Mouse (Mus musculus) embryonic fibroblast, embryonic 13.5 days (primary cell): ENCODE measurements around the gene Dlx3. TPM values are rescaled to one million over a fixed set of nuclear protein-coding genes. Genes with fewer than 3 reads are reported as not detected.

Experiments
- H3K27ac ChIP-seq: 2 replicates; pipeline ENCODE4 v1.5.1; 2012; ENCODE audit warnings: low read length, control low read depth, inconsistent platforms; ENCODE audit not compliant: insufficient read depth
- H3K4me1 ChIP-seq: 2 replicates; pipeline ENCODE4 v1.6.1; 2011; ENCODE audit warnings: low read length; ENCODE audit not compliant: control insufficient read depth, insufficient read depth
- H3K4me3 ChIP-seq: 2 replicates; pipeline ENCODE4 v1.5.1; 2011; ENCODE audit warnings: mild to moderate bottlenecking, control low read depth, low read length; ENCODE audit not compliant: insufficient read depth
- CTCF ChIP-seq: IDR thresholded peaks from 2 replicates; pipeline ENCODE4 v1.5.1; 2011; ENCODE audit warnings: mild to moderate bottlenecking, control low read depth, low read length, moderate library complexity, borderline replicate concordance; ENCODE audit not compliant: insufficient read depth
- POLR2A ChIP-seq: IDR thresholded peaks from 2 replicates; pipeline ENCODE4 v1.6.1; 2011; ENCODE audit warnings: low read depth, mild to moderate bottlenecking, control low read depth, low read length, moderate library complexity
- polyA plus RNA-seq: library from polyadenylated mRNA; stranded (reverse); fragments of >200 nt; gene quantifications from 2 replicates; pipeline ENCODE4 v1.2.4, GENCODE M21; 2011; ENCODE audit warnings: low read depth; ENCODE audit not compliant: missing spikeins, insufficient read length

The Dlx3 gene
- polyA plus RNA-seq, 1 experiment, result 0.19 TPM

DNA sequence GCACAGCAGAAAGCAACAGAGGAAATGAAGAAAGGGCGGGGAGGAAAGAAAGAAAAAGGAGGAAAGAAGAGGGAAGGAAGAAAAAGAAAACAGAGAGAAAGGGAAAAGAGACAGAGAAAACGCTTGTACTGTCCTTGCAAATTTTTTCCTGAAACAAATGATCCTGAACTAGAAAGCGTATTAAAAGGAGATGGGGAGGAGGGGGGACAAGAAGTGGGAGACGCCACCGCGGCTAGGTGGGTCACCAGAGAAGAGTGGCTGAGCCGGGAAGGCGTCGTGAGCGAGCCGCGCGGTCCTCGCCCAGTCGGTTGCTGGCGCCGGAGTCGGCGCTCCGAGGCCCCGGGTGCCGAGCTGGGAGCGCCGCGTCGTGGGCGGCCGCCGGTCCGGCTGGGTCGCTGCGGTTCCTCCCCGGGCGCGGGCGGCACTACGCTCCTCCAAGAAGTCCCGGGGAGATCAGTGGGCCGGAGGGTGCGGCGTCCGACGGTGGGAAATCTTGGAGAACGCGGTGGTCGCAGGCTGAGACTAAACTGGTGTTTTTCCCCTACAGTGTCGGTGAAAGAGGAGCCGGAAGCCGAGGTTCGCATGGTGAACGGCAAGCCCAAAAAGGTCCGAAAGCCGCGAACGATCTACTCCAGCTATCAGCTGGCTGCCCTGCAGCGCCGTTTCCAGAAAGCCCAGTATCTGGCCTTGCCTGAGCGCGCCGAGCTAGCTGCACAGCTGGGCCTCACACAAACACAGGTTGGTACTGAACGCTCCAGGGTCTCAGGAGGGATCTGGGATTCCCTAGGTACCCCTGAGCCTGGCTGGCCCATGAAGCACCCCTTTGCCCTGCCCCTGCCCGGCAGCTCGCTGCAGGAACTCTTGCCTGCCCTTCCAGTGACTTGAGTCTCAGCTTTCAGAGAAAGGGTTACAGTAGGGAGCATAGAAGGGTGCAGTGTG, 1.5 kb downstream of the Dlx3 start:
- Histone ChIP-seq H3K4me1 (no peaks in the 10 kb centered on the region), H3K4me3 (0 out of 2 replicates have a peak overlapping the region, but pooled peaks have one; percentile 15), H3K27ac (no peak overlapping the region)
- TF ChIP-seq CTCF (no peak), POLR2A (no peak)

DNA sequence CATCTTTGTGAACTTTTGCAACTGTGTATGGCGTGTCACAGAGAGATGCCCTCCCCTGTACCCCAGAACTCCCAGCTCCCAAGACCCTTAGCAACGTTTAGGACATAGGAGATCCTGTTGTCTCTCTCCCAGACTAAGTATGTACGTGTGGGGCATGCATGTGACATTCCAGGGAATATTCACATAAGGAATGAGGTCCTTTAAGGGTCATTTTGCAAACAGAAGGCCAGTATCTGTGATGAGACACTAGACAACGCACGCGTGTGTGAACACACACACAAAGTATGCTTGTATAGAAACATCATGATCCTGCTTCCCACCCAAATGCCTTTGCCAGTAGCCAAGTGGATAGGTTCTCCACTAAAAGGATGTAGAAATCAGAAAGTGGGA, 2.2 kb downstream of the Dlx3 start:
- Histone ChIP-seq H3K27ac (no peak overlapping the region), H3K4me1 (no peaks in the 10 kb centered on the region), H3K4me3 (no peak overlapping the region)
- TF ChIP-seq CTCF, result no peak
- TF ChIP-seq POLR2A, result no peak

DNA sequence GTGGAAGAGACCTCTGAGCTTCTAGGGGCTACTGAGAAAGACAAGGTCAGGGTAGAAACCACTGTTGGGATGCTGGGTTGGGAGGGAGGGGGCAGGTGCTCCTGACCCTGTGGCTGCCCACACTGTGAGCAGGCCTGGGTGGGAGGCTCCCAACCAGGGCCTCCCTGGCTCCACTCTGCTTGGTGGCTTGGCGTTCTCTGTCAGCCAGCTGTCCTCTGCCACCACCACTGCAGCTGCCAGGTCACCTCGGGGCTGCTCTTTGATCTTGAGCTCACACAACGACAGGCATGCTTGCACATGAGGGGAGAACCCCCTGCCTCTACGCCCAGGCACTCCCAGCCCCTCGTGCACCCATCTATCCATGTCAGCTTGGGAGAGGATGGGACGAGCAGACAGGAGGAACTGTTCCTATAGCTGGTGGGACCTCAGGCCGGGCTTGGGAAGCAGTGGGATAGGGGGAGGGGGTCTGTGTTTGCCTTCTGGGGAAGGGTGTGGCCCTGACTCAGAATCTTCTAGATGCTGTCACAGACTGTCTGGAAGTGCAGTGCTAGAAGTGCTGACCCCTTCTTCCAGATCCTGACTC, 5.5 kb downstream of the Dlx3 start:
- no peaks in the 10 kb centered on the region for H3K4me1 ChIP-seq
- no peak overlapping the region for H3K4me3 ChIP-seq
- TF ChIP-seq CTCF, result no peak
- no peak for TF ChIP-seq POLR2A
- no peak overlapping the region for H3K27ac ChIP-seq

DNA sequence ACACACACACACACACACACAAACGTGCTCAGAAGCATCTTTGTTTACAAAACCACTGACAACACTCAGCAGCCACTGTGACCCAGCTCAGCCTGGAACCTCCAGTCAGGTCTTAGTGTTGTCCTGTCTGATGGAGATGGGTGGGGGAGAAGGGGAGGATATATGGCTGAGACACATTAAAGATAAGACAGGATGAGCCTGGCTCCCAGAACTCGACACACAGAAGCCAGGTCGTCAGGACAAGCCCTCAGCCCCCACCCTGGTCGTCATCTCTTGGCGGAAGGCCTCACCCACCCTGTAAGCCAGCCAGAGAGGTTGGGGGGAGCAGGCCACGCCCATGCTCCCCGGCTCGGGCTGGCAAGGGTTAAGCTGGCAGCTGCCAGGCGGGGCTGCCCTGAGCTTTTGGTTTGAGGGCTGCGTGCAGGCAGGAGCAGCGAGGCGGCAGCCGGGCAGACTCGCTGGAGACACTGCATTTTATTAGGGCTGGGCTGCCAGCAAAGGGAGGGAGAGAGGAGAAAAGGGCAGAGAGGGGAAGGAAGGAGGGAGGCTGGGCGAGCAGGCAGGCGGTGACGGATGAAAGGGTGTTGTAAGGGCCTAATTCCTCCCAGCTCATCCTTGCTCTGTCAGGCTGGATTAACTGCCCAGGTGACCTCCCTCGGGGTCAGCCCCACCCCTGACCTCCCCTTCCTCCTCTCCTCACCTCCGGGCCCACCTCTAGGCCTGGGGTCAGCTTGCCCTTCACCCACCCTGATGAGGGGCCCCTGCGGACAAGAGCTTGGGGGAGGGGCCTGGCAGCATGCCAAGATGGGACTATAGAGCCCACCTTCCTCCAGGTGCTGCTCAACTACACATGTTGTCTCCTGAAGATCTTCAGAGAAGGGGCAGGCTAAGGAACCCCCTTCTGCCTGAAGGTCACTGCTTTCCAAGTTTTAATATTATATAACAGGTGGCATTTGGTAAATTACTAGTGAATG, 6.6 kb downstream of the Dlx3 start:
- no peaks in the 10 kb centered on the region for H3K4me1 ChIP-seq
- H3K27ac ChIP-seq, result no peak overlapping the region
- no peak overlapping the region for H3K4me3 ChIP-seq
- TF ChIP-seq CTCF, result no peak

DNA sequence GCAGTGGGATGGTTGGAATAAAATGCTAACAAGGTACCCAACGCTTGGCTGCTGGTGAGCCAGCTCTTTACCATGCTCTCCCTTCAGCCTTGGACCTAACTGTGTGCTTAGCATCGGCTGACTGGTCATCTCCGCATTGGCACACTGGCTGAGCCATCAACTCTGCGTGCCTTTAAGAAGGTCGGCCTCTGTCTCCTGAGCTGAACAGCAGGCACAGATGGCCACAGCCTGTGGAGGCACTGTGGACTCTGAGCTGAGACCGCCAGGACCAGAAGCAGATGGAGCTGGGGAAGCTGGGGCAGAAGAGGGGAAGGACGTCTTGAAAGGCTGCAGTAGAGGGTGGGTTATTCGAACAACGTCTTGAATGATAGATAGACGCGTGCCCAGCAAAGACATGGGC, 8.4 kb downstream of the Dlx3 start:
- no peaks in the 10 kb centered on the region for H3K4me1 ChIP-seq
- TF ChIP-seq CTCF (no peak), POLR2A (no peak)
- no peak overlapping the region for H3K4me3 ChIP-seq

DNA sequence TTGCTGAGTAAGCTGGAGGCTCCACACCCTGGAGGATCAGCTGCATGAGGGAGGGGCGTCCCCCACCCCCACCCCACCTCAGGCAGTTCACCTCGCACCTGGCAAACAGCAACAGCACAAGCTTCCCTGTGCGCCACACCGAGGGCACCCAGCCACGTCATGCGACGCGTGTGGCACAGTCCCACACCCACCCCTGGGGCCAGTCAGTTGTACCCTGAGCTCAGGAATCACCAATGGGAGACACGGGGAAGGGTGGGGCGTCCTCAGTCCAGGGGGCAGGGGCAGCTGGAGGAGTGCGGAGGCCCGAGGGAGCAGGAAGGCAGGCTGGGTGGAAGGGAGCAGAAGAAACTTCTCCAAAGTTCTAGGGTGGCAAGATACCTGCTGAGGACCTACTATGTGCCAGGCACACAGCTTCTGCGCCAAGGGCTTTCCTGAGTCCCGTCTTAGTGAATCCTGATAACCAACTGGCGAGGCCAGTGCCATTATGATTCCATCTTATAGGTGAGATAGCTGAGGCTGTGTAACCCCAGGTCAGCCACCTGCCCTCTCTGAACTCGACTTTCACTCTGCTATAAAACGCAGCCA, 10.8 kb downstream of the Dlx3 start:
- H3K27ac ChIP-seq, result no peak overlapping the region
- H3K4me3 ChIP-seq, result no peak overlapping the region
- H3K4me1 ChIP-seq, result no peaks in the 10 kb centered on the region
- no peak for TF ChIP-seq POLR2A
- TF ChIP-seq CTCF, result no peak

More for the DNA sequence above, 8.4 kb downstream of the Dlx3 start:
- H3K27ac ChIP-seq, result no peak overlapping the region

DNA sequence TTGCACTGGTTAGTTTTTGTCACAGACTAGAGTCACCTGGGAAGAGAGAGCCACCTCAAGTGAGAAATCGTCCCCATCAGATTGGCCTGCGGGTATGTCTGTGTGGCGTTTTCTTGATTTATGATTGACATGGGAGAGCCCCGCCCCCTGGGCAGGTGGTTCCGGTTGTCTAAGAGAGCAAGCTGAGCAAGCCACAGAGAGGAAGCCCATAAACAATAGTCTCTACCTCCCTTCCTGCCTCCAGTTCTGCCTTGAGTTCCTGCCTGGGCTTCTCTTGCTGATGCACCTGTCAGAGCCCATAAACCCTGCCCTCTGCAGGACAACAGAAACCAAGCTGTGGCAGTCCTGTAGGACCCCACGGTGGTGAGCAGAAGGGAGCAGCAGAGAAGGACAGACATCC, 13.4 kb downstream of the Dlx3 start:
- Histone ChIP-seq H3K4me3 (no peak overlapping the region), H3K27ac (no peak overlapping the region), H3K4me1 (no peaks in the 10 kb centered on the region)
- TF ChIP-seq CTCF (no peak), POLR2A (no peak)

DNA sequence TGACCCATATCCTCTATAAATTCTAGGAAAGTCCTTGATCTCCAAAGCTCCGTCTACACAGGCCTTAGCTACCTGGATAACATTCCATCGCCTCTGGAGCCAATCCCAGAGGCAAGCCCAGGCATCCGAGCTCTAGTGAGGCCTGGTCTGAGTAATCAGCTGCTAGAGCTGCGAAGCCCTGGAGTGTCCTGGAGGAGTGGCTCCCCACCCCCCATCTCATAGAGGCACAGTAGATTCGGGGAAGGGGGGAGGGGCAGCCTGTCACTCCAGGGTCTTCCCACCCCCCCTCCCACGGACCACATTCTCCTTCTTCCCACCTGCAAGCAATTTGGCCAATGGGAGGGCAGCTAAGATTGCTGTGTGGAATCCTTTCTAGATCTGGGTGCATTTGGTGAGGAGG, 17.4 kb downstream of the Dlx3 start:
- no peak for TF ChIP-seq POLR2A
- TF ChIP-seq CTCF, result no peak

DNA sequence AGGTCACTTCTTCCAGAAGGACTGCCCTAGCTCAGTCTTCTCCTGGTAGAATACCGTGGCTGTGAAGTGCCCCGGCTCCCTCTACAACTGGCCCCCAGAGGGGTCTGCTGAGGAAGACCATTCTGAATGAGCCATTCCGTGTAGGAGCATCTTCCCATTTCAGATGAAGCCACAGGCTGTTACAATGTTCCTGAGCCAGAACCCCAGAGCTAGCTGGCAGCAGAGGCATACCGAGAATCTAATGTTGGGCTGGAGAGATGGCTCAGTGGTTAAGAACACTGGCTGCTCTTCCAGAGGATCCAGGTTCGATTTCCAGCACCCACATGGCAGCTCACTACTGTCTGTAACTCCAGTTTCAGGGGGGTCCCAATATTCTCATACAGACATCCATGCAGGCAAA, 20.0 kb downstream of the Dlx3 start:
- H3K4me3 ChIP-seq, result no peak overlapping the region
- H3K27ac ChIP-seq, result no peak overlapping the region
- TF ChIP-seq POLR2A (no peak), CTCF (no peak)
- no peaks in the 10 kb centered on the region for H3K4me1 ChIP-seq

More for the DNA sequence above, 17.4 kb downstream of the Dlx3 start:
- Histone ChIP-seq H3K4me3 (no peak overlapping the region), H3K27ac (no peak overlapping the region), H3K4me1 (no peaks in the 10 kb centered on the region)

DNA sequence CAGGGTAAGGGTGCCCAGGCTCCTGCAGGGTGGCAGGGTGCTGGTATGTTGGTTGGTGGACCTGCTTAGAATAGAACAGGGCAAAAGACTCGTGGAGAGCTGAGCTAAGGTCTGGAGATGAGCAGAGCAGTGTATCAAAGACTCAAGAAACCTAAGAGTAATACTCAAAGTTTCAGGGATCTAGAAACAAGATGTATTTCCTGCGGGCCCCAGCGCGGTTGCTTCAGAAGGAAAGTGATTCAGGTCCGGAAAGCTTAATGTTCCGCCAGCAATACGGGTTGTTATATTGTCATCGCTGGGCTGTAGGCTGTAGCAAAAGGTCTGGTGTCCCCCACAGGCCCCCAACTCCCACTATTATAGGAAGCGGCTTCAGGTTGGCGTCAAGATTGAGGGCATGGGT, 22.3 kb downstream of the Dlx3 start:
- no peak overlapping the region for H3K4me3 ChIP-seq
- H3K27ac ChIP-seq, result no peak overlapping the region
- TF ChIP-seq CTCF (no peak), POLR2A (no peak)
- peaks cover 4% of the 10 kb centered on the region for H3K4me1 ChIP-seq
